Mouse (Mus musculus): Measurements from ENCODE around the gene Zcchc9.
A peak's percentile ranks its signal among the peaks of the same experiment; 100 is the strongest.
"Not testable (repeated sequence)": the region's sequence is repeated elsewhere in the genome, so short reads cannot be mapped to it uniquely, and the experiment has no call there.

Gene Zcchc9

DNA sequence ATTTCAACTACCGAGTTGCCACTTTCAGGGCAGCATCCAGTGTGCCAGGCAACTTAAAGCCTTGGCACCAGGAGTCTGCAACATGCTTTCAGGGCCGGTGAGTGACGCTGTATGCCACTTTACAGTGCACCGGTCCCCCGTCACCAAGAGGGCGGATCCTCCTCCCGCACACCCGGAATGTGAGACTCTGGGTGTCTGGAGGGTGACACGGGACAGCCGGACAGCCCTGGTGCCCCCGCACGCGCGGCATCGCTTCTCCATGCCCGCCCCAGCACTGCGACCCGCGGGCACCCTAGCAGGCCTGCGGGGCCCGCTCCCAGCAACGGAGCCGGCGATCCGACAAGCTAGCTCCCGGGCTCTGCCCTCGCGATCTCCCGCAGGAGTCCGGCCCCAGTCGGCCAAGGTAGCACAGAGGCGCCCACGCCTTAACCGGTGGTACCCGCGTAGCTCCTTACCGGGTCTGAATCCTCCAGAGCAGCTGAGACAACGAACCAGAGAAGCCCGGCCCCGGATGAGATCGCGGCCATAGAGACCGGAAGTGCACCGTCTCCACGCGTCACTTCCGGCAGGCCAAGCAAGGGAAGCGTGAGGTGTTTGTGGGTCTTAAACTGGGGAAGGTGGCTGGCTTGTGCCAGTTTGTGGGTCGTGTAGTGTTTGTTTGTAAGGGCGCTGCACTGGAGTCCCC is at the start of gene Zcchc9:
Gene Zcchc9 (minus strand): TSS at position 551 of the 685 bp plus-strand sequence.
- peak; percentile 89 for DNase-seq (ENCODE audit: extremely low read depth, insufficient read length, low spot score)

DNA sequence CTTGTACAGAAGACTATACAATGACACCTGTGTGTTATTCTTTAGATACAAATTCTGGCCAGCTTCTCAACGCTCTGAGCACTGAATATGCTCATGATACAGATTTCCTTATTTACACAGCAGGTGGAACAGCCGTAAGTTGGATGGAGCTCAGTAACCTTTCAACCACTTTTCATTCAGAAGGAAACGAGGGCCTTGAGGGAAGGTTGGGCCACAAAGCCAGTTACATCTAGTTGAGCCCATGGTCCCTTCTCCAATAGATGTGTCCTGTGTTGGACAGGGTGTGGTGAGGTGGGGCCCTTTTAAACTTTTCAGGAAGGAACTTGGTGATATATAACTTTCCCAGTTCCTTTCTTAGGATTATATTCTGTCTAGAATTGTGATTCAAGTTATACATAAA is 46.9 kb upstream of the Zcchc9 start:
- DNase-seq (ENCODE audit: extremely low read depth, insufficient read length, low spot score) = no peak

DNA sequence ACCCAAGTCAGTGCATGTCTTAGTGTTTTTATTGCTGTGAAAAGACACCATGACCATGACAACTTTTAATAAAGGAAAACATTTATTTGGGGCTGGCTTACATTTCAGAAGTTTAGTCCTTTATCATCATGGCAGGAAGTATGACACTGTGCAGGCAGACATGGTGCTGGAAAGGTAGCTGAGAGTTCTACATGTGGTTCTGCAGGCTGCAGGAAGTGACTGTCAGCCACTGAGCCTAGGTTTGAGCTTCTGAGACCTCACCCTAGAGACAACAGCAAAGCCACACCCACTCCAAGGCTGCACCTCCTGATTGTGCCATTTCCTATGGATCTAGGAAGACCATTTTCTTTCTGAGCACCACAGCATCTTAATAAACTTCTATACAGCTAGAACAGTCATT is 20.4 kb upstream of the Zcchc9 start:
- DNase-seq (ENCODE audit: extremely low read depth, insufficient read length, low spot score) = no peak

DNA sequence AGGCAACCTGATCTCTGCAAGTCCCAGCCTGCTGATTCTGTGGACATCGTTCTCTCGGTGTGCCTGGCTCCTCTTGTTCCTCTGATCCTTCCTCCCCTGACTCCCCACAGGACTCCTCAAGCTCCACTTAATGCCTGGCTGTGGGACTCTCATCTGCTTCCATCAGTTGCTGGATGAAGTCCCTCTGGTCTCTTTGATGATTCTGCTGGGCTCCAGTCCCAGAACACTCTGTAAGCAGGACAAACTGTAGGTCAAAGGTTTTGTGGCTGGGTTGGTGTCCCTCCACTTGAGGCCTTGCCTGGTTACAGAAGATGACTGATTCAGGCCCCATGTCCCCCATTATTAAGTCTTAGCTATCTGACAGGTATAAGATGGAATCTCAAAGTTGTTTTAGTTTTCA is 18.6 kb upstream of the Zcchc9 start:
- DNase-seq (ENCODE audit: extremely low read depth, insufficient read length, low spot score) = no peak

DNA sequence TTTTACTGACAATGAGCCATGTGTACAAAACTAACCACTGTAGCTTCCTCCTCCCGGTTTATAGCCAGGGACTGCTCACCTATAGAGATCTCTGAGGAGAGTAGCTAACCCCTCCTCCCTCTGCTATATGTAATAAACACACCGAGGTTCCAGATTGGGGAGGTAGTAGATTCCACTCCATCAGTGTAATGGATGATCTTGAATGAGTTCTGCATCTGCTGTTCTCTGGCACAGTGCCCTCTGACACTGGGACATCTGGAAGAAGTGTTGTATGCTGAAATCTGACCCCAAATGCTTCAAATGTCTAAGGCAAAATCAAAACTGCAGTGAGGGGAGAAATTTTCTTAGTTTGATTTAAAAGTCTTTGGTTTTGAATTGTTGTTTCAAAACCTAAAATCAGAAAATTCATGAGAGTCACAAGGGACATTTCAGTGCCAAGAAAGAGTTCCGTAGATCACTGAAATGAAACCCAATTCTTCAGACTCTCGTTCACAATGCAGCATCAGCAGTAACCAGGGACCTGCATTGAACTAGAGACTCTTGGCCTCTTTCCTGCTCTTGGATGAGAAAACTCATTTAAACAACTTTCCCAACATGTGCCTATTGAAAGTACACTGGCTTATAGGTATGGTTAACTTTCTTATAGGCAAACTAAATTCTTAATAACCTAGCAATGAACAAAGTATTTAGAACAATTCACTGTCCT is 17.5 kb upstream of the Zcchc9 start:
- no peak for DNase-seq (ENCODE audit: extremely low read depth, insufficient read length, low spot score)

DNA sequence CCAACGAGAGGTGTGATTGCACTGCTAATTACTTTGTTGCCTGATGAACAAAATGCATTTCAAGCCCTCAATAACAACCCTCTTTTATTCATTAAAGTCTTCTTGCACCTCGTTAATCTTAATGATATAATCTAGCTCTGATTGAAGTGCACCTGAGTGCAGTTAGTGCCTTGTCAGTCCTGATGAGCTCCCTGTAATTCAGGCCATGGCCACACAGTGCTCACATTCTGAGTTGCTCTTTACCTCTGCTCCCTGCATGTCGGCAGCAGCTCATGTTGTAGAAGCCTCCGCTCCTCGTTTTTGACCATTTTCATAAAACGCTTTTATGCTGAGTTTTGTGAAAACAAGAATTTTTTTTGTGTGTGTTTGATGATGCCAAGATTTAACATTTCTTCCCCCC is 16.2 kb upstream of the Zcchc9 start:
- no peak for DNase-seq (ENCODE audit: extremely low read depth, insufficient read length, low spot score)

DNA sequence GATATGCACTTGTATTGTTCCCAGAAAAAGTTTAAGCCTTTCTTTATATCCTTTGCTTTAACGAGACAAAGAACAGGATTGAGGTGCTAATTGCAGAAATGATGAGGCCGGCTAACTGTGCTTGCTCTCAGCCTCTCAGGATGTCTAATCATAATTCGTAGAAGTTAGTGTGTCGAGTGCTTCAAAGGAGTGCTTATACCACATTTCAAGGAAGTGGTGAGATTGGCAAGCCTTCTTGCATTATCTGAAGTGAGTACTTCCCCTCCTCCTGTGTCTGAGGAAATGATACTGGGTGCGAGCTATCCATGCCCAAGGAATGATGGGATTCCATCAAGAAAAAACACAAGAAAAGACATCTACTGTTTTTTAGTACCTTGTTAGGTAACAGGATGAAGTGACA is 7.2 kb upstream of the Zcchc9 start:
- no peak for DNase-seq (ENCODE audit: extremely low read depth, insufficient read length, low spot score)

DNA sequence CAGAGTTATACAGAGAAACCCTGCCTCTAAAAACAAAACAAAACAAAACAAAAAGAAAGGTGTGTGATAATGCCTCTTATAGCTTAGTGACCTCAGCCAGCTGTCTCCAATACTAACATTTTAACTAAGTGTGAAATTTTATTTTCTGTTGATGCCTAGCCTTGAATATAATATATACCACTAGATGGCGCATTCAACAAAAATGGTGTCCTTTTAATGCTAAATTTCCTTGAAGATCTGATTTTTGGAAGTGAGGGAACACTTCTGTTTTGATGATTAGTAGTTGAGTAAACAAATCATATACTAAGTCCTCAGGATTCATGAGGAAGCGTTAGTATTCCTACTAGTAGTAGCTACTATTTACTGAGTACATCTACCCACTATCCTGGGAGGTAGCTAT is 2.0 kb upstream of the Zcchc9 start:
- no peak for DNase-seq (ENCODE audit: extremely low read depth, insufficient read length, low spot score)

DNA sequence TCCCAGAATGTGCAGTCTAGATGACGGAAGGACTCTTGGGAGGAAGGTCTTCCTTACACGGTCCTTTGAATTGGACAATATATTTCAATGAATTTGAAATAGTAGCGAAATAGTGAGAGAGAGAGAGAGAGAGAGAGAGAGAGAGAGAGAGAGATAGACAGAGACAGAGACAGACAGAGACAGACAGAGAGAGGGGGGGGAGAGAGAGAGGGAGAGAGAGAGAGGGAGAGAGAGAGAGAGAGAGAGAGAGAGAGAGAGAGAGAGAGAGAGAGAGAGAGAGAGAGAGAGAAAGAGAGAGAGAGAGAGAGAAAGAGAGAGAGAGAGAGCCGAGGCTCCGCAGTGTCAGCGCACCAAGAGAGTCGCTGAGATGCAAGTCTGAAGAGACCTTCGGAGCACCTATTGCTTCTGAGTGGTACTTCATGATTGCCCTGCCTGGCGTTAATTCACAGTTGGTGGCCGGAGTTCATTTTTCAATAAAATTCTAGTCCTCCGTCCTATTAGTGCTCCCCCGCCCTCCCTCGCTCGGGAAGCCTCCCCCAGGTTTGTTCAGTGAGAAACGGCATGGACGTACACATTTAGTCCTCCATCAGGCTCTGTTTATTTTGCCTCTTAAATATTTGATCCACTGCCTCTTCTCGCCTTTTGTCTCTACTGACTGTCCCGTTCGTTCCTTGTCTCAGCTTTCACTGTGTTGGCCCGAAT is 520 bp upstream of the Zcchc9 start:
- DNase-seq (ENCODE audit: extremely low read depth, insufficient read length, low spot score) = peak; percentile 28

DNA sequence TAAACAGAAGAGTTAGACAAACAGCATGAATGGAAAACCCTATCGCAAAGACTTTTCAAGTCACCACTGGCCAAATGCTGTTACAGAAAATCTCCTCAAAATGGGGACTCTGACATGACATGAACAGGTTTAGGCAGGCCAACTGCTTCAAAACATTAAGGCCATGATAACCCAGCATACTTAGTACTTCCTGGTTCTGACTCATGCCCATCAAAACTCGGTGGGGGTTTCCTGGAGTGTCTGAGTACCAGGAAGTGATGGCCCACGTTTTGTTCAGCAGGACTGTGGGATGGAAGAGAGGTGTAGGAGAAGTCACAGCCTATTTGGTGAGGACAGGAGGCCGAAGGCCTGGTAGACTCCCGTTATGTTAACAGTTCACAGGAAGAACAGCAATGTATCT is 5.8 kb downstream of the Zcchc9 start:
- no peak for DNase-seq (ENCODE audit: extremely low read depth, insufficient read length, low spot score)

DNA sequence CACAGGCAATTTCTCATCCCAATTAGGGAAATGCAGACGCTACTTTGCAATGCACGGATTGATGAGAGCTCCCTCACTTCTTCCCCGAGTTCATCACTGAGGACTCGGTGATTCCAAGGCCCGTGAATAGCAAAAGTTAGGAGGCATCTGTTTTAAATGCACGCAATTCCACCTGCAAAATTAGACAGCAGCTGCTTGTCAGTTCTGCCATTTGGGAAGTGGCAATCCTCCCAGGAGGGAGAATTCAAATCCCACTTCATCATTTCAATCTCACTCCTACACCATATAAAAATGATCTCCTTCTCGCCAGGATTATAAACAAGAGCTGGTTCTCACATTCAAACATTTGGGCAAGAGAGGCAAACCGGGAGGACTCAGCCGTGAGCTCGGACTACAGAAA is 10.1 kb downstream of the Zcchc9 start:
- DNase-seq (ENCODE audit: extremely low read depth, insufficient read length, low spot score) = no peak

DNA sequence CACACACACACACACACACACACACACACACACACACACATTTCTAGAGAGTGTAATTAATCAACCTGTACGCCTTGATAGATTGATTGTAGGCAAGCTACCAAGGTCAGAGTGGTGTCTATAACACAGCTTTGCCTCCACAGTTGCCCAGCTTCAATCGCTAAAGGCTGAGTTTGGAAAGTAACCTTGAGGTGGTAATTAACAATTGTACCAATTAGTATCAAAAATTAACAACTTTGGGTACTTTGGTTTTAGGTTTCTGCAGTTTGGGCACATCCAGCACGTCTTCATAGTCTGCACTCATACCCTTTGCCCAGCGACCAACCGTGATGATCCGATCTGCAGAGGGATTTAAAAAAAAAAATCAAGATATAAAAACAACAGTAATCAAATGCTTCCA is 10.6 kb downstream of the Zcchc9 start:
- DNase-seq (ENCODE audit: extremely low read depth, insufficient read length, low spot score) = no peak

DNA sequence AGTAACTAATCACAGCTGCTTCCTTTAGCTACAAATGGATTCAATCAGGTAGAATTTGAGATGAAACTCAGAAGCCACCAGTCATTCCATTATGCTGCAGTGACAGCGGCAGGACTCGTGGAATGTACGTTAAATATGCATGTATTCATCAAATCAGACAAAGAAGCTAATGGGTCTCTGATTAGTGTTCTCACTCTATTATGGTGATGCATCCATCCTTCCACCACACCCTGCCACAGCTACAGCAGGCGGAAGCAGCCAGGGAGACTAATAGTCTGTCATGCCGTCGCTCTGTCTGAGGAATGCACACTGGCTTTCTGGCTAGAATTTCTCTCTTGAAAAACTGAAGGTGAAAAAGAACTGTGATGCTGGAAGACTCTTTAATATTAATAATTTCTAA is 11.5 kb downstream of the Zcchc9 start:
- no peak for DNase-seq (ENCODE audit: extremely low read depth, insufficient read length, low spot score)

DNA sequence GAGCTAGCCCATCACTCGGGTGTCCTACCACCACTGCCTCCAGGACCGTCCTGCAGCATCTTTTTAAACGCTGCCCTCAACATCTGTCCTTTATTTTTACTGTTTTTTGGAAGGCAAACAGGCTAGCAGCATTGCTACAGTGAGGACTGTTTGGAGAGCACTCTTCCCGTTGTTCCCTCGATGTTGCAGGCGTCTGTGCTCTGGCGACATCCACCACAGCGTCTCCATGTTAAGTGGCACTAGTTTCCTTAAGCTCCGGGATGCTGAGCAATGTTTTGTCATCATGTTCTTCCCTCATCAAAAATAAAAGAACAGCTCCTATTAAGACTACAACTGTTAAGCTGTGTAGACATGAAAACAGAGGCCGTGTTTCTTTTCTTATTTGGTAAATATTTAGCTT is 11.9 kb downstream of the Zcchc9 start:
- no peak for DNase-seq (ENCODE audit: extremely low read depth, insufficient read length, low spot score)

DNA sequence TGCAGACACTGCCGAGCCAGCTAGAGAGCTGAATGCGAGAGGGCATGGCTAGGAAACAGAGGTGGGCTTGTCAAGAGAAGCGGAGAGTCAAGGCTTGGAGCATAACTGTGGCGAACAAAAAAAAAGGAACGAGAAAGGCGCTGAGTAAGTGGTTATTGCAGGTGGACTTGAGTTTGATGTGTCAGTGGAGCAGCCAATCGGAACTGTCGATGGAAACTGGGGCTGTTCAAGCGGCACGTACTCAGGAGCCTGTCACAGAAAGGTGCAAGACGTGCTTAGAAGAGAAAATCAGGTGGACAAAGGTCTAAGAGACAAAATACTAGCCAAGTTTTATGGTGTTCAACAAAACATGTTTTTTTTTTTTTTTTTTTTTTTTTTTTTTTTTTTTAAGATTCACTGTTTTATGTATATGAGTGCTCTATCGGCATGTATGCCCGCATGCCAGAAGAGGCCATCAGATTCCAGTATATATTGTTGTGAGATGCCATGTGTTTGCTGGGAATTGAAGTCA is 12.5 kb downstream of the Zcchc9 start:
- no peak for DNase-seq (ENCODE audit: extremely low read depth, insufficient read length, low spot score)

DNA sequence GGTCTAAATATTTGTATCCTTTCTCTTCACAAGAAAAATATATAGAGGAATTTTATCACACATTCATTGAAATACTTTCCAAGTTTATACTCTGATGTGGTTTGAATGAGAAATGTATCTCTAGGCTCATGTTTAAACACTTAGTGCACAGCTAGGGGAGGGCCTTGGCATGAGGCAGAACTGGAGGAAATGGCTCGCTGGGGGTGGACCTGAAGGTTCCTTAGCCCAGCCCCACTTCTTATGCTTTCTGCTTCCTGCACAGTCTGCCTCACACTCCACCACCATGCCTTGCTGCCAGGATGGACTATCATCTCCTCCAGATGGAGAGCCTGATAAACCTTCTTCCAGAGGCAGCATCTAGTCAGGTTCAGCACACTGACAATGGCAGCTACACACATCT is 15.5 kb downstream of the Zcchc9 start:
- no peak for DNase-seq (ENCODE audit: extremely low read depth, insufficient read length, low spot score)

DNA sequence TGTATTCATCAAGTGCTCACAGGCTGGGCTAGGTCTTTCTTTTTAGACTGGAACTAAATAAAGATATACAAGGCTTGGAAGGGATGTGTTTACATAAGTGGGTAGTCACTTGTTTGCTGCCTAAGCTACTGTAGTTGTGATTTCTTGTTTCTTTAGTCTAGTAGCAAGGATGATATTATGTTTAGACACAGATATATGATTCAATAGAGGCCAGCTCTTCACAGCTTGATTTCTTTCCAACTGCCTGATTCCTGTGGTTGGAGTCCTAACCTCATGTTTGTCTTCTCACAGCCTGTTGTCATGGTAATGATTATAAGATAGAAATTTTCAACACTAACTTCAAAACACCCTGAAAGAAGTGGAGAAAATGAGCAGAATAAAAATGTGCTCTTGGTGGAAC is 27.6 kb downstream of the Zcchc9 start:
- peak; percentile 48 for DNase-seq (ENCODE audit: extremely low read depth, insufficient read length, low spot score)

DNA sequence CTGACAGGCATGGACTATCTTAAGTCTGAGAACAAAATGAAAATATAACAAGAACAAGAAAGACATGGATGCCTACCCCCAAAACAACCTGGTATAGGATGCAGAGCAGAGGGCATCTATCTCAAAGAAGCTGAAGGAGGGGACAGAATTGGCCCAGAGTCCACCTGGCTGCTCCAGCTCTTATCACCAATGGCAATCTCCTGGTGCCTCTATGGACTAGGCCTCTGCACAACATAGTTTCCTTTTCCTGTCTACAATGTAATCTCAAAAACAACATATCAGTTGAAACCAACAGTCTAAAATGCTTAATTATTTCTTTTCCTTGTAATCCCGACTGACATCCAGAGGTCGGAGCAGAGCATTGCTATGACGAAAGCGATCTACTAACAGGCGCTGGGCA is 29.4 kb downstream of the Zcchc9 start:
- DNase-seq (ENCODE audit: extremely low read depth, insufficient read length, low spot score) = no peak

DNA sequence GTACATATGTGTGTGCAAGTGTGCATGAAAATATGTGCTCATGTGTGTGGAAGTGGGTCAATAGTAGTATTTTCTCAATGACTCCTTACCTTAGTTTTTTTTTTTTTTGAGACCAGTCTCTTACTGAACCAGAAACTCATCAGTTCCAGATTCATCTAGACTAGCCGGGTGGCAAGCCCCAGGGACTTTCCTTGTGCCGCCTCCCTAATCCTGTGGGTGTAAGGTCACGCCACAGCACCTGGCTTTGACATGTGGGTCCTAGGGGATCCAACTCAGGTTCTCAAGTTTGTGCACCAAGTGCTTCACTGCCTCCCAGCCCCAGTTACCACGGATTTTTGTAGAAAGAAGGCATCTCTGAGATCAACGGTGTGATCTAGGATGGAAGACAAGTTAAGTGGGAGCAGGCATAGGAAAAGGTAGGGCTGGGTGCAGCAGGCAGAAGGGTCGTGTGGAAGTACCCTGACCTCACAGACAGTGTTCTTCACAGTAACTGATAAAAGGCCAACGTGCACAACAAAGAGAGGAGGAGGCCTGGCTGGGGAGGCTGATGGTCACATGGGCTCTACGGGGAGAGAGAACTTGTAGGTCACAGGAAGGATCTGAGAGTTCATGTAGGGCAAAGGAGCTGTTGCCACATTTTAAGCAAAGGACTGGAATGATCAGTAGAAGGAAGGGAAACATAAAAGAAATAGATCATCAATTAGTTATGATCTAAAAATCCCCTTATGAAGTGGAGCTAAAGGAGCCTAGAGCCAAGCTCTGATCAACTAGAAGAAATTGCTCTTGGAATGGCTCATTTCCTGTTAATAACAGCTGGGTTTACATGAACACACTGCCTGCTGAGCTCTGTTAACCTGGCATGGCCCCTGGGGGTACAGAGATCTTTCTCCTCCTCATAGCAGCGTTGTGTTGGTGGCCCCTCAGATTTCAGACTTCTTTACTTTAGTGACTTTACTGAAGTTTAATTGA is 38.5 kb downstream of the Zcchc9 start:
- DNase-seq (ENCODE audit: extremely low read depth, insufficient read length, low spot score) = no peak

DNA sequence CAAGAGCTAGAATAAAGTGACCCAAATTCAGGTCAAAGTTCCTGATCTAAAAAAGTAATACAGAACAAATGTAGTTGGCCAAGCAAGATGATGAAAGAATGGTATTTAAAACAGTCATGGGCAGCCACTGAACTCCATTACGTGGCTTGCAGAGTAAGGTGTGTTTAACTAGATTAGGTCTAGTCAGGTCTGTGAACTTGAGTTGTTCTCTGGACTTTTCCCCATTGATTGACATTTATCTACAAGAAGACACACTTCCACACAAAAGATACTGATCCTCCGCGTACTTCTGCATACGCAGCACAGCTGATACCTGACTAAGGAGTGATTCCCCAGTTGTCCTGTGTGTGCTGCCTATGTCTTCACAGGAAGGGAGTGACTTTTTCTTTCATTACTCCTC is 41.9 kb downstream of the Zcchc9 start:
- no peak for DNase-seq (ENCODE audit: extremely low read depth, insufficient read length, low spot score)

DNA sequence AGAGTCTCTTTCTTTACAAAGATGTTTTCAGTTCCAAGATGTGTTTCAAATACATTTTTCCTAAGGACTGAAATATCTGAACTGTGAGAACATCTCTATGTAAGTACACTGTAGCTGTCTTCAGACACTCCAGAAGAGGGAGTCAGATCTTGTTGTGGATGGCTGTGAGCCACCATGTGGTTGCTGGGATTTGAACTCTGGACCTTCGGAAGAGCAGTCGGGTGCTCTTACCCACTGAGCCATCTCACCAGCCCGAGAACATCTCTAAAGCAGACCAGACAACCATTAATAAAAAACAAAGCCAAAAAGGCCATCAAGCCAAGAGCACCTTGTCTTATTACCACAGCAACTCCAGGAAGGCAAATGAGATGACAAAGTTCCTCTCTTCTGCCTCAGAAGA is 43.9 kb downstream of the Zcchc9 start:
- DNase-seq (ENCODE audit: extremely low read depth, insufficient read length, low spot score) = not testable (repeated sequence)

Measured in 3134 (cell line).